ENCODE assay signal across 20 mouse cellular contexts in the genomic region with DNA sequence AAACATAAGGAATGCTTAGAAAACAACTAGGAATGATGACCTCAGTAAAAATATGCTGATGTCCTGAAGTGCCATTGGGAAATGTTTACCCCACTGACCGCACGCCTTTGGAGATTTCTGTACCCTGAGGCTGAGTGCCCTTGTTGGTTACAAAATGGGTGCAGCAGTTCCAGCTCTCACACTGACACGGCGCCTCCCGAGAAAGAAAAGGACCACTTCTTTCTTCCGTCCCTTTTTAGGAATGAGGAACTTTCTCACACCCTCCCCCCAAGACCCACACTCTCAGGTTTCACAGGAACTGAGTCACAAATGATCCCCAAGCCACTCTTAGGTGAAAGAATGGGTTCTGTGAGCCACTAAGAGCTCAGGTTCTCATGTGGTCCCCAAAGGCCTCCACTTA. TPM values are rescaled to one million over a fixed set of nuclear protein-coding genes. Genes with fewer than 3 reads are reported as not detected.
A peak's percentile ranks its signal among the peaks of the same experiment; 100 is the strongest.
DNase-seq lines count a peak whose midpoint lies in the region; ATAC-seq and TF ChIP-seq lines count a peak whose summit lies in the region.
"Had no signal": no experiment of that assay in that cellular context is flagged by ENCODE, and none has a peak within 500 bp of the region (broad histone marks: within the 10 kb centered on the region; RNA-seq: fewer than 3 reads in every experiment).

No protein-coding gene starts in this region.

- no peak for TF ChIP-seq POLR2A in lung, adult 2 months (IDR thresholded peaks at IDR 0.05; ENCODE audit: borderline replicate concordance, extremely low read depth, low read depth, low read length)

- TF ChIP-seq CTCF in lung, adult 2 months (IDR thresholded peaks at IDR 0.05; ENCODE audit: insufficient read depth, low read length) = no peak

- 70% methylated on average over 6 of the region's 6 CpGs for WGBS in lung, adult 2 months

- H3K4me3 ChIP-seq in lung, adult 2 months (replicated peaks; ENCODE audit: extremely low read depth, low read depth, low read length) = no peak overlapping the region
- H3K4me3 ChIP-seq: forebrain, embryonic 10.5 days; gastrocnemius, adult 2 months; heart, embryonic 15.5 days; hindbrain, embryonic 13.5 days had no signal

- ATAC-seq in granulocyte monocyte progenitor cell, adult 5-6 weeks (replicated peaks; ENCODE audit: poor library complexity, severe bottlenecking) = peak; percentile 82
- peak; percentile 44 for ATAC-seq in megakaryocyte progenitor cell, adult 5-6 weeks (replicated peaks; ENCODE audit: poor library complexity)
- ATAC-seq: forebrain, embryonic 14.5 days; hindbrain, postnatal 0 days had no signal

- peak; percentile 70 to 82 for DNase-seq in lung, adult 18-20 months
- no peak for DNase-seq in lung, adult 2 months
- peak; percentile 69 for DNase-seq in lung, postnatal 25 days (ENCODE audit: low spot score)
- no peak for DNase-seq in adrenal gland, adult 2 months
- DNase-seq in spleen, adult 18-20 months = no peak
- no peak for DNase-seq in embryo, embryonic 9.5 days (ENCODE audit: extremely low spot score)
- DNase-seq: adrenal gland, postnatal 25 days; cerebellum, adult 8-10 months; cerebellum, postnatal 14 days; gastrocnemius, adult 2 months; gastrocnemius, postnatal 25 days; heart, adult 18-20 months; heart, postnatal 14 days had no signal

- H3K4me1 ChIP-seq in lung, adult 2 months (ENCODE audit: control insufficient read depth, insufficient read depth, low read length) = peaks cover 3% of the 10 kb centered on the region; the same call in 1 of the 2 replicates

RNA-seq across cellular contexts. Expression of a gene that starts 17.7 kb away (rescaled TPM):
- 4.4 and 4.8 TPM in 2 replicates for polyA plus RNA-seq in lung, adult 2 months (2012; rRNA removed)
- 11.3 and 14.7 TPM in 2 replicates for total RNA-seq in granulocyte monocyte progenitor cell, adult 5-6 weeks (2014; fragmentation: Nextera tagmentation)
- 13.0 and 19.5 TPM in 2 replicates for total RNA-seq in granulocyte monocyte progenitor cell, adult 5-6 weeks (2017)
- total RNA-seq in megakaryocyte progenitor cell, adult 5-6 weeks (2015) = 9.4 and 9.6 TPM in 2 replicates
- total RNA-seq in megakaryocyte progenitor cell, adult 5-6 weeks (2017) = 15.1 and 28.8 TPM in 2 replicates
- 10 to 100 TPM; 11.1 to 11.9 TPM for total RNA-seq in adrenal gland, adult 2 months (2021)
- polyA plus RNA-seq in adrenal gland, adult 2 months (2012; rRNA removed) = 3.6 and 3.7 TPM in 2 replicates

RNA-seq across cellular contexts. Expression of a gene that starts 17.9 kb away (rescaled TPM):
- 2.9 and 6.1 TPM in 2 replicates for polyA plus RNA-seq in lung, adult 2 months (2012; rRNA removed)
- total RNA-seq in granulocyte monocyte progenitor cell, adult 5-6 weeks (2014; fragmentation: Nextera tagmentation) = 30.9 and 32.7 TPM in 2 replicates
- total RNA-seq in granulocyte monocyte progenitor cell, adult 5-6 weeks (2017) = 22.7 and 23.1 TPM in 2 replicates
- 26.8 and 37.1 TPM in 2 replicates for total RNA-seq in megakaryocyte progenitor cell, adult 5-6 weeks (2015)
- 17.5 and 27.8 TPM in 2 replicates for total RNA-seq in megakaryocyte progenitor cell, adult 5-6 weeks (2017)
- 10 to 100 TPM; 13.2 to 13.4 TPM for total RNA-seq in adrenal gland, adult 2 months (2021)
- 2.4 and 2.5 TPM in 2 replicates for polyA plus RNA-seq in adrenal gland, adult 2 months (2012; rRNA removed)

Comparison
In these comparisons a context has a peak if more than half of its experiments do, and no peak if none do; other contexts are left out.
1. DNase-seq: peak in lung, adult 18-20 months (2 of 2) and lung, postnatal 25 days (single experiment); none in lung, adult 2 months (single experiment), adrenal gland, adult 2 months (single experiment), spleen, adult 18-20 months (0 of 2) and embryo, embryonic 9.5 days (single experiment).